Mouse (Mus musculus) myocyte (in vitro differentiated cells): Measurements from ENCODE around the gene Treml1.

Experiments used
- E2F4 ChIP-seq: IDR thresholded peaks from one replicate; pipeline ENCODE4 v1.6.1; 2011; ENCODE audit warnings: mild to moderate bottlenecking, control low read depth, moderate library complexity; ENCODE audit not compliant: insufficient read depth
- MYOD1 ChIP-seq, 3 experiments: IDR thresholded peaks; one replicate each; pipeline ENCODE4 v1.6.1; 2011; ENCODE audit warnings: control low read depth in 2 of 3, low read depth in 2 of 3, mild to moderate bottlenecking in 2 of 3, moderate library complexity in 1 of 3; ENCODE audit not compliant: insufficient read length in 2 of 3, control insufficient read depth in 1 of 3
- POLR2AphosphoS2 ChIP-seq: IDR thresholded peaks from one replicate; pipeline ENCODE4 v1.6.1; 2011; ENCODE audit warnings: low read depth, control low read depth; ENCODE audit not compliant: insufficient read length
- TCF12 ChIP-seq: IDR thresholded peaks from one replicate; pipeline ENCODE4 v1.6.1; 2011; ENCODE audit warnings: mild to moderate bottlenecking, control low read depth; ENCODE audit not compliant: poor library complexity, insufficient read depth, severe bottlenecking

GRCm38 (mm10) chr17:48334186-48334585, 25.5 kb upstream of the Treml1 start:
- TF ChIP-seq TCF12 (no peak), E2F4 (no peak), POLR2AphosphoS2 (no peak), MYOD1 (IDR thresholded peaks at IDR 0.05; ENCODE audit: control insufficient read depth in 1 of 3, insufficient read length in 2 of 3, low read depth in 2 of 3) (no peak)
